Mouse (Mus musculus) kidney, adult 18-20 months (tissue): ENCODE data around the gene Hlcs.
A peak's percentile ranks its signal among the peaks of the same experiment; 100 is the strongest.
"Not testable (repeated sequence)": the region's sequence is repeated elsewhere in the genome, so short reads cannot be mapped to it uniquely, and the experiment has no call there.

ENCODE experiments used
- DNase-seq: peaks from one replicate; pipeline ENCODE4 v3.0.0; 2021

Hlcs gene

GRCm38 (mm10) chr16:94313229-94314030, at the start of gene Hlcs:
Hlcs (minus strand) TSS chr16:94313571.
- peak; percentile 99 for DNase-seq

- no peak for DNase-seq
Measured at GRCm38 (mm10) chr16:94362174-94362873, 49.0 kb upstream of the Hlcs start.

GRCm38 (mm10) chr16:94360578-94361350, 47.4 kb upstream of the Hlcs start:
- no peak for DNase-seq

- DNase-seq = no peak
Measured at GRCm38 (mm10) chr16:94358091-94358490, 44.7 kb upstream of the Hlcs start.

GRCm38 (mm10) chr16:94356776-94357494, 43.6 kb upstream of the Hlcs start:
- DNase-seq = no peak

GRCm38 (mm10) chr16:94356046-94356445, 42.7 kb upstream of the Hlcs start:
- no peak for DNase-seq

- no peak for DNase-seq
Measured at GRCm38 (mm10) chr16:94354450-94354849, 41.1 kb upstream of the Hlcs start.

- DNase-seq = no peak
Measured at GRCm38 (mm10) chr16:94350287-94350677, 36.9 kb upstream of the Hlcs start.

GRCm38 (mm10) chr16:94349588-94350286, 36.4 kb upstream of the Hlcs start:
- peak; percentile 9 for DNase-seq

- DNase-seq = no peak
Measured at GRCm38 (mm10) chr16:94348779-94349178, 35.4 kb upstream of the Hlcs start.

GRCm38 (mm10) chr16:94347080-94347731, 33.8 kb upstream of the Hlcs start:
- no peak for DNase-seq

- no peak for DNase-seq
Measured at GRCm38 (mm10) chr16:94345733-94346132, 32.4 kb upstream of the Hlcs start.

GRCm38 (mm10) chr16:94339164-94340160, 26.1 kb upstream of the Hlcs start:
- DNase-seq = not testable (repeated sequence)

GRCm38 (mm10) chr16:94335656-94336055, 22.3 kb upstream of the Hlcs start:
- no peak for DNase-seq

GRCm38 (mm10) chr16:94331886-94332252, 18.5 kb upstream of the Hlcs start:
- peak; percentile 83 for DNase-seq

GRCm38 (mm10) chr16:94331233-94331885, 18.0 kb upstream of the Hlcs start:
- no peak for DNase-seq

- DNase-seq = no peak
Measured at GRCm38 (mm10) chr16:94330429-94330828, 17.1 kb upstream of the Hlcs start.

- DNase-seq = no peak
Measured at GRCm38 (mm10) chr16:94328881-94329867, 15.8 kb upstream of the Hlcs start.
